Mouse (Mus musculus) T-helper 1 cell (primary cell): Measurements from ENCODE around the gene Hspb6.

ENCODE experiments used
- in situ Hi-C: fragments of 300-600 bp; cut with MboI, MseI; formaldehyde crosslinking; loops from one replicate; pipeline ENCODE4 v1.15.1; 2025; ENCODE audit warnings: high pct_unique_total_duplicates

The Hspb6 gene

DNA sequence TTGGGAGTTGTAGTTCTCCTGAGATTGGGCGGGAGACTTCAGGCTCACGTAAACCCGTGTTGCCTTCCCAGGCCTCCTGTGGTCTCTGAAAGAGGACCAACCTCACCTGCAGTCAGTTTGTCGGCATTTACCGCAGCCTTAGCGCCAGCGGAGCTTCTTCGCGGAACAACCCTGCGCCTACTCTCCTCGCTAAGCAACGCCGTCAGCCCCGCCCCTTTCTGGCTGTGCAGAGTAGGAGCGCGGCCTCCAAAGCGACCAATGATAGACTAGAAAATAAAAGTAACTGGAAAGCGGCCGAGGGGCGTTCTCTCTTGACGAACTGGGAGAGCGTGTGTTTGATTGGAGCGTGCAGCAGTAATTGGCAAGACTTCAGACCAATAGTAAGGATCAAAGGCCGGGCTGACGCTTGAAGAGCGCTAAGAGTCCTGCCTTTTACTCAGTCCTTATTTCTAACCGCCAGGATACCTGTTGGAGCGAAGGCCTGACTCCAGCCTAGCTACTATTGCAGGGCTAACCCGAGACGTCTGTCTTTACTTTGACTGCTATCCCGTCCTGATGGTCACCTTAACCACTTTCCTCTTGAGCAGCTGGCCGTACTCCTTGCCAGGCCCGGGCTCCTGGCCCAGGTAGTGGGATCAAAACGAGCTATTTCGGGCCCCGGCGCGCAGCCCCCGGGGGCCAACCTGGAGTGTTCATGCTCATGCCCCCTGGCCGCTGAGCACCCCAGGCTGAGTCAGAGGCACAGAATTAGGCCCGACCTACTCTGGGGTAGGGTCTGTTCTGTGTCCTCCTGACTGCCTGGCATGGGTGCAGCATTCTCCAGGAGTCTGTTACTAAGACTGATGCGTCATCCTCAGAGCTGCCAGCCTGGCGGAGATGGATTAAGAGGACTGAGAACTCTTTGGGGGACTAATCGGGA is at the start of gene Hspb6, which contains the start of gene Proser3:
Hspb6 (plus strand) TSS at position 77 of the 919 bp plus-strand sequence.
Proser3 (minus strand) TSS at position 198 of the 919 bp plus-strand sequence.
- in situ Hi-C loops = no loop called here

DNA sequence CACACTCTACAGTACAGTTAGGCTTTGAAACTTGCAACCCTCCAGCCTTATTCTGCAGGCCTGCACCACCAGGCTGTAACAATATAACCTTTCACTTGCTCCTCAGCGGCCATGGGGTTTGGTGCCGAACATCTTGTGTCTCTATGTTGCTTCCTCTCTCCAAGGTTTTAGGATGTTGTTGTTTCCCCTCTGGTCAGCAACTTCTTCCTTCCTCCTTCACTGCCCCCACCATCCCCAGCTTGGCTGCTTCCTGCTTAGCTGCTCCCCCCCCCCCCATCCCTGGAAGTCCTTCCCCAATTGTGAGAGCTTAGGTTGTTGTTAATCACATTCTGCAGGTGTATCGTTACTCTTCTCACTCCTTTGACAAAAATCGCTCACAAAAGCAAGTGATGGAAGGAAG is 43.9 kb upstream of the Hspb6 start:
- in situ Hi-C loops = no loop called here

DNA sequence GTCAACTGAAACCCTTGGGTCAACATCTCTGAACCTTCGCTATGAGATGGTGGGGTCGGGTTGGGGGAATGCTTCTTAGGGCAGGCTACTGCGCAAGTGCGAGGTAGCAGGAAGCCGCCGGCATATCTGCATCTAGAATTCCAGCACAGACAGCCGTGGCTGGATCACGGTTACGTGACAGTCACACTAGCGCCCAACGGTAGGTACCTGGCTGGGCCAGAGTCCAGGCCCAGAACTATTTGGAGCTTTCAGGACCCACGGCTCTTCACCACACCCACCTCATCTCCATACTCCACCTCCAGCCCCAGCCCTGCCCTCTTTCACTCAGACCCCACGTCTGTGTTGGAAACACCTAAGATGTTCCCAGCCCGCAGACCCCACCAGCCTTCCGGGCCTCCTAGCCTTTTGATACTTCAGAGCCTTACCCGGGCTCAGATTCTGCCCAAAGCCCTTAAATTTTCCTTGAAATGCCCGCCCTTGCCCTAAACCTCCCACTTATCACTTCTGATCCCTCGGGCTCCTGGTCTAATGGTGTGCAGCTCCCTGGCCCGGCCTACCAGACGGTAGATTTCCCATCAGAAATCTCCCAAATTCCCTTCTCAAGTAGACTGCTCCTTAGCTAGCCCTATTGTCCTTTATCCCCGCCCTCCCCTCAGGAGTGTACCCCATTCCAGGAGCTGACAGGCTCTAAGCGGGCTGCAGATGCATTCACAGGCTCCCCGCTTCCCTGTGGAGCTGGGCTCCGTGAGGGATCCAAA is 36.8 kb upstream of the Hspb6 start:
- in situ Hi-C loops = no loop called here

DNA sequence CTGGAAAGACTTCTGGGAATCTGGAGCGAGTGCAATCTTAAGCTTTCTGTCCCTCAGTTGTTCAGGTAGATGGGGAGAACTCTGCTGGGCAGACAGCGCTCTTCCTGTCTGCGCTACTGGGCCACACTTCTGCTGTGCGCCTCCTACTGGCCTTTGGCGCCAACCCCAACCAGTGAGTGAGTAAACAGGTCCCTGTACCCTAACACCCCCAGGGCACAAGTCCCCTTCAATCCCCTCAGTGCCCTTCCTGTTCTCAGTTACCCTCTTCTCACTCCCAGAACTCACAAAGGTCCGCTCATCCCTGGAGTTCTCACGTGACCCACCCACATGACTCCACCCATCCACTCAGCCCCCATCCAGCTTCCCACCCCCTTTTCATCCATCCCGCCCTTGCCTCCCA is 33.7 kb upstream of the Hspb6 start:
- in situ Hi-C loops = no loop called here

DNA sequence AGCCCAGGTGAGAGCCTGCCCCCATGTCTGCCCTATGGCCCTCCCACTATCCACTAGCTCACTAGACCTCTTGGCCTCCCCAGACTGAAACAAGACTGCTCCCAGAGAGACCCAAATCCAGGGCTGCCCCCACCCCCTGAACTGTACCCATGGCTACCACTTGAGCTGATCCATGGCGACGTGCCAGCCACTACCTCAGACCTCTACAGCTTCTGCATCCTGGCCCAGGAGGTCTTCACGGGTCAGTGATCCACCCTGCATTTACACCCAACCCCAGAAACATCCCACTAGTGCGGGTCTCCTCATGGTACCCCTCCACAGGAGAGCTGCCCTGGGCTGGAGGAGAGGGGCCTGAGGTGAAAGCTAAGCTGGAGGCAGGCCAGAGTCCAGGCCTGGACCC is 31.6 kb upstream of the Hspb6 start:
- in situ Hi-C loops = no loop called here

DNA sequence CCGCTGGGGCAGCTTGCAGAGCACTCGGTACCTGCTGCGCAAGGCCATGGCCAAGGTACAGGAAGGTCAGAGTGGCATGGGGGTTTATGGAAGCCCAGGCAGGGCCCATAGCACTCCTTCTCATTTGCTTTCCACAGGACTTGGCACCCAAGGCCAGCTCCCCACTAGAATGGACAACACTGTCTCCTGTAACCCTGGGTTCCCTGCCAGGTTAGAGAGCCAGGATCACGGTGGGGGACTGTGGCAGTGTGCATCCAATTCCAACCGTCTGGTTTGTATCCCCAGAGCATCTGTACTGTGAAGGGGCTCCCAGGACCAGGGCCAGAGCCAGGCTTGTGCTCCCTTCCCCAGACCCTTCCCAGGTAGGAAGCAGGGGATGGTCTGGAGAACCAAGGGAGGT is 31.1 kb upstream of the Hspb6 start:
- in situ Hi-C loops = no loop called here

DNA sequence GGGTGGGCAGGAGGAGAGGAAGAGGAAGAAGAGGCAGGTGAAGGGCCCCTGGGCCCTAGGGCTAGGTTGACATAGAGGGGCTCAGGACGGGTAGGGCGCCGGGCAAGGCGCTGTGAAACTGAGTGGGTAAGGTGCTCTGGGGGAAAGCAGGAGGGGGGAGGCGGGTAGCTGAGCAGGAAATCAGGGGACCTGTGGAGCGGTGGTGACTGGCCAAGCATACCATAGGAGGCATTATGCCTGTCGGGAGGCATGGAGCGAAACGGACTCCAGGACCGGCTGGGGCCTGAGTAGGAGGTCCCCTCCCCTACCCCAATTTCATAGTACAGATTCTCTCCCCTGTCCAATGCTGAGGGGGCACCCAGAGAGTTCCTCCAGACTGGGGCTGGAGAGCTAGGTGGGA is 29.1 kb upstream of the Hspb6 start:
- in situ Hi-C loops = no loop called here

DNA sequence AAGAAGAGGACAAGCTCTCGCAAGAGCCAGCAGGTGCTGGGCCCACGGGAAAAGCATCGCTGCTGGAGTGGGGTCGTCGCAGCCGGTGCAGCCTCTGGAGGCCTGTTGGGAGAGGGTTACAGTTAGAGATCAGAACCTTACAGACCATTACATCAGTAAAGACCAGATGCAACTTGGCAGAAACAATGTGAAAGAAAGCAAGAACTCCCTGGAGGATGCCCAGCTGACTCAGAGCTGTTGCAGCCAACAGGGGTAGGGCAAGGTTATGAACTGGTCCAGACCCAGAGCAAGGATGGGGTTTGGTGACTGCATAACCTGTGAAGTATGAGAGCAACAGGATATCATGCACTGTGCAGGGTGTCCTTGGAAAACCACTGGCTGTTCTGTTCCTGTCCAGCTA is 27.5 kb upstream of the Hspb6 start:
- in situ Hi-C loops = no loop called here

DNA sequence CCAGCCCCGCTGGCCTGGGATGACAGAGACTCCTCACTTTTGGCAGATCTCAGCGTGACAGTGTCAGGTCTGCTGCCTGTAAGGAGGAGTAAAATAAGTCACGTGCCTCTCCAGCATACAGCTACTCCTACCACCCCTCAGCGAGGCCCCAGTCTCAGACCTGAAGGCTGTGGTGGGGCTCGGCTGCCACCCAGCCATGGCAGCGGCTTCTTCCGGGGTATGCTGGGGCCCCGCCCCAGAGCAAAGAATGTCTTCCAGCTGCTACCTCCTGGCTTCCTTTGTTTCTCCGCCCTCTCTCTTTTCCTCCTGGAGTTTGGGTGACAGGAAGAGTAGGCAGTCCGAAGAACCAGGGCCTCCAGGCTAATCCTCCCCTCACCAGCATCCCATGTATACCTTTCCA is 26.0 kb upstream of the Hspb6 start:
- in situ Hi-C loops = no loop called here

DNA sequence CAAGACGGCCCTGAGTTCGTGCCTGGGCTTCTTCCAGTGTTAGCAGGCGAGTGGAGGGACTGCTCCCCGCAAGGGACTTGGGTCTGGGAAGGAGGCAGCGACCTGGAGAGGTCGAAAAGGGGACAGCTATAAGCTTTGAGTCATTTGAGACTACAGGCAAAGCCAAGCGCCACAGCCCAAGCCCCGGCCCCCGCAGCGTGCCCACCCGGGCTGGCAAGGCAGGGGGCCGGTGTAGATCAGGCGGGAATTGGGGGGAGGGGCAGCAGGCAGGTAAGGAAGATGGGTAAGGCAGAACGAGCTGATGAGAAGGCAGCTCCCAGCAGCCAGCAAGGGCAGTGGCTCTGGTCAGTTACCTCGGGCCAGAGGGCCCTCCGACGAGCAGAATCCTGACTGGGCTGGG is 25.6 kb upstream of the Hspb6 start:
- in situ Hi-C loops = no loop called here

DNA sequence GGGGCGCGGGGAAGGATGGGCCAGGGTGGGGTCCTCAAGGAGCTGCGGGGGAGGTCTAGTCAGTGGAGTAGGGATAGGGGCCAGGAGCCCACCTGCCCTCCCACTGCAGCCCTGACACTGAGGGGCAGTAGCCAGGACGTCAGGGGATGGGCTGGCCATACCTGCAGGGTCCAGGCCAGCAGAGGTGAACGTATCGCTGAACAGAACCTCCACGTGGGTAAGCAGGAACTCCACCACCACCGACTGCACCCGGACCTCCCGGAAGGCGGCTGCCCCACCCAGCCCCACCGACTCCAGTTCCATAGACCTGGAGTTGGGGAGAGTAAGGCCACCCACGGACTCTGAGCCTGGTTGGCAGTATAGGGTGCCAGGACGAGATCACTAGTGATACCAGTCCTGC is 25.0 kb upstream of the Hspb6 start:
- in situ Hi-C loops = no loop called here

DNA sequence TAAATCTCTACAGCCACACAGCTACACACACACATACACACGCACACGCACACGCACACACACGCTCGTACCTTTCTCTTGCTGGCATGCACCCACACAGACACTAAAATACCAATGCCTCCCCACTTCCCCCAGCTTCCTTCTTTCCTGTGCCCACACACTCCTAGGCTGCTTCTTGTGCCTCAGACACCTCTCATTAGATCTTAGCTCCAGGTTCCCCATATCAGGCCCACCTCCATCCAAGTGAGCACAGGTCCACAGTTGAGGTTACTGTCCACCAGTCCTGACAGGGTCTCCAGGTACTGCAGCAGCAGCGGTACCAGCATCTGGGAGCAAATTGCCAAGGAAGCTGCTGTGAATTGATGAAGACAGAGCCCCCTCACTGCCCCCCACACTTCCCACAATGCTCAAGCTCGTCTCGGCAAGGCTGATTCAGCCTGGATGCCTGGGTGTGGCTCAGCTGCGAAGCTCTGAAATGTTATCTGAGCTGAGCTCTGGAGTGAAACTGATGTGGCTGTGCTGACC is 20.6 kb upstream of the Hspb6 start:
- in situ Hi-C loops = no loop called here

DNA sequence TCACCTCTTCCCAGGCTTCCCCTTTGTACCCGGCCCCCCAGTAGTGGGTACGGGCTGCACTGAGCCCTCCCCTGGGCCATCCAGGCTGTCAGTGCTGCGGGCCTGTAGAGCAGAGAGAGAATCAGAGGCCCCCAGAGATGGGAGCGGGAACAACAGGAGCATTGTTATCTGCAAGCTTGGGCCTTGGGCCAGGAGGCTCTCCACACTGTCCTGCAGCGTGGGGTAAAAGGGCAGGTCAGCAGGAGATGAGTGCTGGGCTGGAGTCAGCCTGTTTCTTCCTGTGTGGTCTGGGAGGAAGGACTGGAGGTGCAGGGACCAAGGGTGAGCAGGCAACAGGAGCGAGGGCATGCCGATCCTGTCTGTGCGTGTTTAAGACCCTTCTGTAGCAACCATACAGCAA is 19.0 kb upstream of the Hspb6 start:
- in situ Hi-C loops = no loop called here

DNA sequence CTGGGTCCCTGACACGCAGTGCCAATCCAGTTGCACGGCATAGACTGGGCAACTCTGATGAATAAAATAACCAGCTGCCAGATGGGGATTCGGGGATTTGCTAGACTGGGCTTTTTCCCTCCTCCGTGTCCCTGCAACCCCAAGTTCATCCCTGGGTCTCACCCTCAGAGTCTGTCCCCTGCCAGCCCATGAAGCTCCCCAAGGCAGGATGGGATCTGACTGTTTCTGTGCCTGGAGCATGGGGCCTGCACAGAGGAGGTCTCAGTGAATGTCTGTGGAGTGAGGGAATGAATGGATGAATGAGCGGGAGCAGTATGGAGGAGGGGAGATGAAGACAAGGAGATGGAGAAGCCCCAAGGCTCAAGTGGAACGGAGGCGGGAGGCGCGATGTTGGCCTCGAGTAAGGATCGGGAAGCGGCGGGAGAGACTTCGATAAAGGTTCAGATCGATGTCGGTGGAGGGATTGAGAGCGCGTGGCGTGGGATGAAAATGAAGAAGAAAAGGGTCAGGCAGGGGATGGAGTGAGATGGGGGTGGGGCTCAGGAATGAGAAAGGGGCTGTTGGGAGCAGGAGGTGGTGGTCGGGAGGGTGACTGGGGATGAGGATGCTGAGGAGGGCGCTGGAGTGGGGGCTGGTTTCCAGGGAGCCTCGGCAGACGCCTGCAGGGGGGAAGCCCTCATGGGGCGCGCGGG is 17.9 kb upstream of the Hspb6 start:
- in situ Hi-C loops = no loop called here

DNA sequence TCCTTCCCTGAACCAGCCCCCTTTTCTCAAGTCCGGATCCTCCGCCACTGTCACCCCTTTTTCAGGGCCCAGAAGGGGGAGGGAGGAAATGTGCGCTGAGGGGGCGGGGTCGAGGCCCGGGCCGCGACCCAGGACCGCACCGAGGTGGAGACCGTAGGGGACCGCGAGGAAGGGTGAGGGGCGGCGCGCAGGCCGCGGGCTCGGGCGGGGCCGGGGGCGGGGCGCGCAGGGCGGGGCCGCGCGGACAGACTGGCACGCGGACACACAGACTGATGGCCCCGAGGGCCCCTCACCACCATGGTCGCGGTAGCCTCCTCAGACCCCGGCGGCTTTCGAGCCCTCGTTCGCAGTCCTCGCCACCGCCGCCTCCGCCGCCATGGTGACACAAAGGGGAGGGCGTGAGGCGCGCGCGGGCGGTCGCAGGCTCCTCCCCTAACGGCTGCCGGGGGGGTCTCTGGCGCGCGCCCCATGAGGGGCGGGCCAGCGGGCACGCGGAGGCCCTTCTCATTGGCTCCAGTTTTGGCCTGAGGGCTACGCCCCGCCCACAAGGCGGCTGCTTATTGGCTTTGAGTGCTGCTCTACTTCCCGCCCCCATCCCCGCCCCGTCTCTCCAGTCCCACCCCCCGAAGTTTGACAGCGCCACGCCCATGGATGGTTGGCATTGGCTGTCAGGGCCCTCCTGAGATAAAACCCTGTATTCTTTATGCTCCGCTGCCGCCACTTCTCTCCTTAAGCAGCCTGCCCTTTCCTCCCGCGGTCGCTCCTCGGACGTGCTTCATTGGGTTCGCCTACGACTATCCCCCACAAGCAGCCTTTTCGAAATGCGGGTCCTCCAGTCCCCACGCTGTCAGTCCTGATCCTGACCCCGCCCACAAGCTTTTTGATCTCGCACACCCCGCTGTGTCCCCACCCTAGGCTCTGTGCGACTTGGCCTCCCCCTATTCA is 17.1 kb upstream of the Hspb6 start, which contains the start of gene Arhgap33:
Arhgap33 (minus strand) TSS at position 428 of the 945 bp plus-strand sequence.
- in situ Hi-C loops = no loop called here

DNA sequence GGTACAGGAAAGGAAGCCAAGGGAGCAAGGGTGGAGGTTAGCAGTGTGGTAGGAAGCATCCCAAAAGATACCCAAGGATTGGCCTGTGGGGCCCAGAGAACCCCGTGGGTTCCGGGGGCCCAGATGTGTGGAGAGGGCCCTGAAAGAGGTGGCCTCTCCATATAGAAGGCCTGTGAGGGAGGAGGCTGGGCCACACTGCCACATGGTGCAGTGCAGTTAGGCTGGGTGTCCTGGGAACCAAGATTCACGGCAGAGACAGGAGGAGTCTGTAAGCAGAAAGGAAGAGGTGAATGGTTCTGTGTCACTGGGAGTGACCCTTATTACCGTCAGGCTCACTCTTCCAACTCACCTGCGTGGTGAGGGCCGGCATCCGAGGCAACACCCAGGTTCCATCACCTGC is 11.4 kb upstream of the Hspb6 start:
- in situ Hi-C loops = loop anchor here (5.0 kb wide), 1 partner anchor 1778 kb away; no protein-coding TSS in a partner anchor

DNA sequence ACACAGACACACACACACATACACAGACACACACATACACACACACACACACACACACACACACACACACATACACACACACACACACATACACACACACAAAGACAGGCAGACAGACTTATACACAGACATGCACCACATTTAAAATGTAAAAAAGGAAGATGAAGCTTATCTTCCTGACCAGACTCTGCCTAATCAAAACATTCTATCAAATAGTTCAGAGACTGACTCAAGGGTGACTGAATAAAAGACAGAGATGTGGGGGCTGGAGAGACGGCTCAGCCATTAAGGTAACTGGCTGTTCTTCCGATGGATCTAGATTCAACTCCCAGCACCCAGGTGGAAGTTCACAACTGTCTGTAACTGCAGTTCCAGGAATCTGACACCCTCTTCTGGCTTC is 7.7 kb upstream of the Hspb6 start:
- in situ Hi-C loops = loop anchor here (5.0 kb wide), 1 partner anchor 1782 kb away; no protein-coding TSS in a partner anchor

DNA sequence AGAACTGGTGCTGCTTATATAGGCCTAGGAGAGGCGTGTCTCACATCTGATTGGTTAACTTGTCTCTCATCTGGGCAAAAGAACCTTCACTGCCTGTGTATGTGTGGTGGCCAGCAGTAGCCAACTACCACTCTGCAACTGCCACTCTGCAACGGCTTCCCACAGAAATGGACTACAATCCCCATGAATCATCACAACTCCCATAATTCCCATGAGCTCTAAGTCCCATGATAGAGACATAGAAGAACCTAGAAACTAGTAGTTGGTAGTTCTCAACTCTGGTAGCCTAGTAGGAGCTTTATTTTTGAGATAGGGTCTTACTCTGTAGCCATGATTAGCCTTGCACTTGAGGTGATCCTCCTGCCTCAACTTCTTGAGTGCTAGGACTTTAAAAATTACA is 2.1 kb upstream of the Hspb6 start:
- in situ Hi-C loops = no loop called here

DNA sequence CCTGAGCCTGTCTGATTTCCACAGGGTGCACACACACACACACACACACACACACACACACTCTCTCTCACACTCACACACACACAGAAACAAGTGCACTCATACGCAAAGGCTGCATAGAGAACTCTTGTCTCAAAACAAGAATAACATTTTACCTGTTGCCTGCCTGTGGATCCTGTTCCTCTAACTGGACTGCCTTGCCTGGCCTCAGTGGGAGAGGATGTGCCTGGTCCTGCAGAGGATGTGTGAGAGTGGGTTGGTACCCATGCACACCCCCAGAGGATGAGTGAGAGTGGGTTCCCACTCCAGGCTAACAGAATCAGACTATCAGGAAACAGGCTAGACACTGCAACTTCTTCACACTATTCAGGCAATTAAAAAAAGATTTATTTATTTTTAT is 1.4 kb upstream of the Hspb6 start:
- in situ Hi-C loops = no loop called here

DNA sequence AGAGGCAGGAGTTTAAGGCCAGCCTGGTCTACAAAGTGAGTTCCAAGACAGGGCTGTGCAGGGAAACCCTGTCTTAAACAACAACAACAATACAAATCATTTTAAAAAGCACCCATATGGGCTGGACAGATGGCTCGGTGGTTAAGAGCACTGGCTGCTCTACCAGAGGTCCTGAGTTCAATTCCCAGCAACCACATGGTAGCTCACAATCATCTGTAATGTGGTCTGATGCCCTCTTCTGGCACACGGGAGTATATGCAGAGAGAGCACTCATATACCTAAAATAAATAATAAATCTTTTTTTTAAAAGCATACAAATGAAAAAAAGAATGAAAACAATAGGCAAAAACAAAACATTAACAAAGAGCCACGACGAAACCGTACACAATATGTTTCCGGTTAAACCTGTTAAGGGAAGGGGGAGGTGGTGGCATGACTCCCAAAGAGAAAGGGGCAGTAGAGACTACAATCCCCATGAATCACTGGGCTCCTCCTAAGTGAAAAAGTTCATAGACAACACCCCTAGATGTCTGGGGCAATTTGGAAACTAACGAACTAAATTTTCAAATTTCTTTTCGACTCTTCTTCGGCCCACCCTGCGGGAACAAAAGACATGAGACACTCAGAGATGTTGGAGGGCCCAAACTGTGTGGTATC is 405 bp upstream of the Hspb6 start:
- in situ Hi-C loops = no loop called here
